Mouse (Mus musculus) erythroblast, adult 5-6 weeks (primary cell): ENCODE results near the gene Ppfia4. TPM values are rescaled to one million over a fixed set of nuclear protein-coding genes. Genes with fewer than 3 reads are reported as not detected.
"Not testable (repeated sequence)": the region's sequence is repeated elsewhere in the genome, so short reads cannot be mapped to it uniquely, and the experiment has no call there.

ENCODE experiments used
- ATAC-seq: replicated peaks from 2 replicates; pipeline ENCODE4 v1.8.0; 2016; ENCODE audit warnings: moderate number of reproducible peaks, mild to moderate bottlenecking, moderate TSS enrichment, inconsistent platforms; ENCODE audit not compliant: poor library complexity, low FRiP score, severe bottlenecking
- total RNA-seq, 2 experiments: library from RNA; stranded (forward) in 1 of 2; stranded (reverse) in 1 of 2; fragments of 150-400 nt in 1 of 2; fragments of 200-764, 138-1000 nt in 1 of 2; gene quantifications; 2 replicates each; pipeline versions ENCODE4 v1.2.3 to v1.2.4; 2015 to 2017; ENCODE audit warnings: low replicate concordance in 2 of 2

Ppfia4 gene
- total RNA-seq, 2 experiments from 2014 or later: 2.1 to 3.8 TPM

DNA sequence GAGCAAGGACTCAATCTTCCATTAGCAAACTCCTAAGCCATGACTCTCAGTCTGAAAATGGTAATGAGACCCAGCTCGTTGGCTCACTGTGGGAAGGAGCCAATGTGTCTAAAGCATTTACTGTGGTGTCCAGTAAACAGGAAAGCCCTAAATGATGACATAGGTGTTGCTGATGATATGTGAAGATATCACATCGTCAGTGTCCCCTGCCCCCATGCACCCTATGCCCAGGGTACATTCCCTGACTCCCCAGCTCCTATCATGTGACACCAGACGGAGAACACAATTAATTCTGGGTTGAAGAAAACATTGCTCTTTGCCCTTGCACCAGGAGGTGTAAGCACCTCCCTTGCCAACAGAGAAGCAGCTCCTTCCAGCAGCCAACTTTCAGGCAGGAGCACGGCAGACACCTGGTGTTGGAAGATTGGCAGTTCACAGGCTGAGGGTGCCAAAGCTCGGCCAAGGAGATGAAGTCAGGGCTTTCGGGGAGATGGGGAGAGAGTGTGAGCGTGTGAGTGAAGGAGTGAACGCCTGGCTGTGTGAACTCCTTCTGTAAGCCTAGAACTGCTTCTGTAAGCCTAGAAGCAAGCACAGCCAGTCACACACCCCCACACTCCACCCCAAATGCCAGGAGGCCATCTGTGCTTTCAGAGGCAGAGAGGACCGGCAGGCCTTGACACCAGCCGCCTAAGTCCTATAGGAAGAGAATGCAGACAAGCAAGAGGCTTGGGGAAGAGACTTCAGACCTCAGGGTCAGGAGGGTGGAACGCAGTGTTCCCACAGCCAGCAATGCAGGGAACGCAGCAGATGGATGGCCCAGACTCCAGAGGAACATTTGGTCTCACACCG is 56.9 kb downstream of the Ppfia4 start:
- ATAC-seq: no peak

DNA sequence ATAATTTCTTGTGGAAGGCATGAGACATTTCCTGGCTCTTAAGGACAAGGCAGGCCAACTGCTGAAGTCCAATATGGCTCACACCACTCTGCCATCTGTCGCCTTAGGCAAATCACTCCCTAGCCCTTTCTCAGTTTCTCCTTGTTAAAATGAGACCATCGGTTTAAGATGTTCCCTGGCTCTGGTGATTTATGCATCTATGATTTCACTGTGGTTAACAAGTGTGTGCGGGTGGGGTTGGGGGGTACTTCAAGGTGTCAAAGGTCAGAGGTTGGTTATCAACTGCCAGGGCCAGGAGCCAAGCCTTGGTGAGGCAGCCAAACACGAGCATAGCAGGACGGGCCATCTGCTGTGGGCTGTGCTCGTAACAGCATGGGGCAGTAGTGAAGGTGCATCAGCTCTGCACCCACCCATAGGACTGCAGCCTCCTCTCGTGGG is 58.2 kb downstream of the Ppfia4 start:
- no peak for ATAC-seq

DNA sequence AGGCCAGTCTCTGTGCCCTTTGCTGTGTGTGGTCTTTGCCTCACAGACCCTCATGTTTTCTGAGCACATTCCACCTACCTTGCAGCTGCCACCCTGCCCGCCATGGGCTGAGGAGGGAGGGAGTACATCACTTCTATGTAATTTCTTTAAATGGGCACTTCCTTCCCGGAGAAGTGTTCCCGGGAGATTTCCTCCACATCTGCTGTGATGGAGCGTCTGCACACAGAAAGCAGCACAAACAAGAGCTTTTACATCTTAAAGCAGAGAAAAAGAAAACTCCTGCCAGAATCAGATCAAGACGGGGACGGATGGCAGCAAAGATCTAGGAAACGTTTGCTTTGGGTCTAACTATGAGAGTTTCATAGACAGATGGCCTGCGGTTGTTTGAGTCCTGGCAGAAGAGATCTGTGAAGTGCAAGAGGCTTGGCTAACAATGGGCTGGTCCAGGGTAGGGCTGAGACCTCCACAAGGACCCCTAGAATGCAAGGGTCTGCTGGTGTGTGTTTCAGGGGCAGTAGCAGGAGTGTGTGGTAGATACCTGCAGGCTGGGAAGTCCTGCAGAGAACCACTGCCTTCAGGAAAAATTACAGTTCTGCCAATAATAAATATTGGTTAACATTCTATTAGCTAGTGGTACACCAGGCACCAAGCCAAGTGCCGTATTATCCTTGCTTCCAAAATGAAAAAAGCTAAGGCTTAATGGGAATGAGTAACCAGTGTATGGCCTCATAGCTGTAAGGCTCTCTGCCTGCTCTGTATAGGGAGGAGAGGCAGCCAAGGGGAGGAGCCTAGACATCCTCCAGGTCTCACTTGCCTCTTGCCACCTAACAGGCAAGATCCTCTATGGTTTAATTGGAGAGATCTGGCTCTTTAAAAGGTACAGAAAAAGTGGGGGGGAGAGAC is 59.0 kb downstream of the Ppfia4 start:
- ATAC-seq: no peak

DNA sequence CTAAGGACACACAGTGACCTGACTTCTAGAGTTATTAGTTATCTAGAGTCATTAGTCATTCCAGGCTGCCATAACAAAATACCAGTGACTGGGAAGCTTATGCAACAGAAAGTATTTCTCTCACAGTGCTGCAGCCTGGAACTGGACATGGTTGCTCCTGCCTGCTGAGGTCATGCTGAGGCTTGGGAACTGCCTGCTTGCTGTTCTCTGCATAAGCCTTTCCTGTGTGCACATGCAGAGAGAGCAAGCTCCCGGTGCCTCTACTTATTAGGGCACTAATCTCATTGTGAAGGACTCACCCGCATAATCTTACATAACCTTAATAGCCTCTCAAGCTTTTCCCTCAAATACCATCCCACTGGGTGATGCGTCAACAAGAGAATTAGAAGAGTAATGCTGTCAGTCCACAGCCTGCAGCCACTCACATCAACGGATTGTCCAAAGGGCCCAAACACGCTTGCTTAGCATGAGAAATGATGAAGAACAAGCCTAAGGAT is 59.9 kb downstream of the Ppfia4 start:
- no peak for ATAC-seq

DNA sequence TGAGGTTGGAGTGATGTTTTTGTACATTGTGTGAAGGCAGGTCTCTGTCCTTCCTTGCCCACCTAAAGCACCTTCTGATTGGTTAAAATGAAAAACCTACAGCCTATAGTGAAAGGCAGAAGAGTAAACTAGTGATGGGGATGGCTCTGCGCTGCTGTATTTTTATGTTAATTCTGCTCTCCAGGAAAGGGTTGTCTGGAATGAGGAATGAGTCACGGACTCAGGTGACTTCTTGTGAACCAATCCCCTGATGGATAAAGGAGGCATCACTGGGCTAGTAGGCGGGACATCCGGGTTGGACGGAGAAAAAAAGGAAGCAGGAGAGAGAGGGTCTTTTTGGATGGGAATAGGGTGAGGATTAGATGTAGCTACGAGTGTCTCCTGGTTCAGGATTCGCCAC is 62.7 kb downstream of the Ppfia4 start:
- no peak for ATAC-seq

DNA sequence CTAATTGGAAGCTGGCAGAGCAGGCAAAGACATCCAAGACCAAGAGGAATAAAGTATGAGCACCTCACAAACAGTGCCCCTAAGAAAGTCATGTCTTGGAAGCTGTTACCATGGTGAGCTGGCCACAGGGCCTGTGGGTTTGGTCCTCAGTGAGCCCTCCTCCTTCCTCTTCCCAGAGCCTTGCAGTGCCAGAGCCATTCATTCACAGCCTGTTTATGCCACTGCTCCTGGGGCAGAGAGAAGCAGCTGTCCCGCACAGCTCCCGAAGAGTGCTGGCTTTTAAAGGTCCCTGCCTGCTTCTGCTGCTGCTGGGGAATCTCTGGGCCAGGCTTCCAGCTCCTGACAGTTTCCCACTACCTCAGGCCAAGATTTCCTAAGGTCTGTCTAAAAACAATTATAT is 66.9 kb downstream of the Ppfia4 start:
- no peak for ATAC-seq

DNA sequence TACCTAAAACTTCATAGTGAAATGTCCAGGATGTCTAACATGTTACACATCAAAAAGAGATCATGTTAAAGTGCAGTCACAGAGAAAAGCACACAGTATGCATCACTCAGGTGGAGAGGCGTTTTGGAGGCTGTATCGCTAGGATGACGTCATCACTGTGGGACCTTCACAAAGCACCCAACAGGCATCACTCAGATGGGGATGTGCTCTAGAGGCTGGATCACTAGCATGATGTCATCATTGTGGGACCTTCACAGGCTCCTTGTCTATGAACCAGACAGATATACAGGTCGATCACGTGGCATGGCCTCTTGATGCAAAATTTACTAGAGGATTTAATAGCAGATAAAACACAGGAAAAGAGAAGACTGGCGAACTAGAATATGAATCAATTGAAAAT is 68.4 kb downstream of the Ppfia4 start:
- no peak for ATAC-seq

DNA sequence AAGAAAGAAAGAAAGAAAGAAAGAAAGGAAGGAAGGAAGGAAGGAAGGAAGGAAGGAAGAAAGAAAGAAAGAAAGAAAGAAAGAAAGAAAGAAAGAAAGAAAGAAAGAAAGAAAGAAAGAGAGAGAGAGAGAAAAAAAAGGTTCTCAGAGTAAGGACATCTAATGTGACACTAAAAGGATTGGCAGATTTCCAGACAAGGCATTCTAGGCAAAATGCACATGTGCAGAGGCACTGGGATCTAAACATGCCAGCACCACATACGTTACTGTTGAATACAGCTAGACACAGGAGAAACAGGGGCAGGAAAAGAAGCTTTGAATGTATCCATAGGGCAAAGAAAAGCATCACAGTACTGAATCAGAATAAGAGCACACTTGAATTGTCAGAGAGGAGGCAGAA is 83.0 kb downstream of the Ppfia4 start:
- ATAC-seq: not testable (repeated sequence)

Other genes starting within 250 kb of the Ppfia4 start
- gene Chit1, start 221.7 kb downstream of the Ppfia4 start, total RNA-seq (2015; ENCODE audit: low replicate concordance): 1.3 and 2.9 TPM in 2 replicates
- gene Chit1, start 221.7 kb downstream of the Ppfia4 start, total RNA-seq (2017; ENCODE audit: low replicate concordance): 0.28 TPM in 1 of 2 replicates, not detected in the other
- gene Chil1, start 150.8 kb downstream of the Ppfia4 start, total RNA-seq (2015; ENCODE audit: low replicate concordance): 71.3 and 98.6 TPM in 2 replicates
- gene Chil1, start 150.8 kb downstream of the Ppfia4 start, total RNA-seq (2017; ENCODE audit: low replicate concordance): 29.3 and 58.3 TPM in 2 replicates
- gene Mybph, start 139.5 kb downstream of the Ppfia4 start, total RNA-seq (2015; ENCODE audit: low replicate concordance): not detected in 2 replicates
- gene Mybph, start 139.5 kb downstream of the Ppfia4 start, total RNA-seq (2017; ENCODE audit: low replicate concordance): not detected in 2 replicates
- not detected in 2 replicates for gene Adora1, start 97.5 kb downstream of the Ppfia4 start, total RNA-seq (2015; ENCODE audit: low replicate concordance)
- gene Adora1, start 97.5 kb downstream of the Ppfia4 start, total RNA-seq (2017; ENCODE audit: low replicate concordance): not detected in 2 replicates
- gene Myog, start 42.9 kb downstream of the Ppfia4 start, total RNA-seq (2015; ENCODE audit: low replicate concordance): not detected in 2 replicates
- not detected in 2 replicates for gene Myog, start 42.9 kb downstream of the Ppfia4 start, total RNA-seq (2017; ENCODE audit: low replicate concordance)
- 38.2 and 40.5 TPM in 2 replicates for gene Tmem183a, start 29.1 kb upstream of the Ppfia4 start, total RNA-seq (2015; ENCODE audit: low replicate concordance)
- 54.1 and 54.4 TPM in 2 replicates for gene Tmem183a, start 29.1 kb upstream of the Ppfia4 start, total RNA-seq (2017; ENCODE audit: low replicate concordance)
- gene 4933406M09Rik, start 53.0 kb upstream of the Ppfia4 start, total RNA-seq (2015; ENCODE audit: low replicate concordance): not detected in 2 replicates
- gene 4933406M09Rik, start 53.0 kb upstream of the Ppfia4 start, total RNA-seq (2017; ENCODE audit: low replicate concordance): not detected in 2 replicates
- gene Cyb5r1, start 72.6 kb upstream of the Ppfia4 start, total RNA-seq (2015; ENCODE audit: low replicate concordance): 31.8 and 39.6 TPM in 2 replicates
- gene Cyb5r1, start 72.6 kb upstream of the Ppfia4 start, total RNA-seq (2017; ENCODE audit: low replicate concordance): 26.8 and 53.9 TPM in 2 replicates
- gene Adipor1, start 82.5 kb upstream of the Ppfia4 start, total RNA-seq (2015; ENCODE audit: low replicate concordance): 432 and 436 TPM in 2 replicates
- gene Adipor1, start 82.5 kb upstream of the Ppfia4 start, total RNA-seq (2017; ENCODE audit: low replicate concordance): 440 and 446 TPM in 2 replicates
- gene Klhl12, start 122.6 kb upstream of the Ppfia4 start, total RNA-seq (2015; ENCODE audit: low replicate concordance): 226 and 242 TPM in 2 replicates
- gene Klhl12, start 122.6 kb upstream of the Ppfia4 start, total RNA-seq (2017; ENCODE audit: low replicate concordance): 369 and 410 TPM in 2 replicates
- gene Rabif, start 161.7 kb upstream of the Ppfia4 start, total RNA-seq (2015; ENCODE audit: low replicate concordance): 5.6 and 9.2 TPM in 2 replicates
- gene Rabif, start 161.7 kb upstream of the Ppfia4 start, total RNA-seq (2017; ENCODE audit: low replicate concordance): 7.2 and 8.2 TPM in 2 replicates
- not detected in 2 replicates for gene Mgat4e, start 216.8 kb upstream of the Ppfia4 start, total RNA-seq (2015; ENCODE audit: low replicate concordance)
- not detected in 2 replicates for gene Mgat4e, start 216.8 kb upstream of the Ppfia4 start, total RNA-seq (2017; ENCODE audit: low replicate concordance)
- gene Kdm5b, start 227.2 kb upstream of the Ppfia4 start, total RNA-seq (2015; ENCODE audit: low replicate concordance): 15.9 and 16.3 TPM in 2 replicates
- gene Kdm5b, start 227.2 kb upstream of the Ppfia4 start, total RNA-seq (2017; ENCODE audit: low replicate concordance): 24.3 and 25.0 TPM in 2 replicates